Mouse (Mus musculus): ENCODE measurements at regions not wholly inside any gene's neighbourhood (a gene's known extent, or its start where the extent isn't known, plus 50 kb on each side); places are given as distances from the start of the nearest gene placed in this dataset.

DNA sequence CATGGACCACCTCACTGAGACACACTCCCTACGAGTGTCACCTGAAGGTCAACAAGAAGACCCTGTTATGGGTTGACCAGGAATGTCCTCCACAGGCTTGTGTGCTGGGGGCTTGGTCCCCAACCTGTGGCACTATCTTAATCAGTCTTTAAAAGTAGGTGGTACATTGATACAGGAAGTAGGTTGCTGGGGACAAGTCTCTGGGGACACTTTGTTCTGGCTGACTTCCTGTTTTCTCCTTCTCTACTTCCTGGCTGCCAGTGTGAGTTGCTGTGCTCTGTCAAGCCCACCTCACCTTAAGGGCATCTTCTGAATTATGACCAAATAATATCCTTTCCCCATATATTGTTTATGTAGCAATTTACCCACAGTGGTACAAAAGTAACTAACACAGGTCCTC is 96.1 kb downstream of the Cct6b start:
- no peak for DNase-seq (ENCODE audit: low read depth)

DNA sequence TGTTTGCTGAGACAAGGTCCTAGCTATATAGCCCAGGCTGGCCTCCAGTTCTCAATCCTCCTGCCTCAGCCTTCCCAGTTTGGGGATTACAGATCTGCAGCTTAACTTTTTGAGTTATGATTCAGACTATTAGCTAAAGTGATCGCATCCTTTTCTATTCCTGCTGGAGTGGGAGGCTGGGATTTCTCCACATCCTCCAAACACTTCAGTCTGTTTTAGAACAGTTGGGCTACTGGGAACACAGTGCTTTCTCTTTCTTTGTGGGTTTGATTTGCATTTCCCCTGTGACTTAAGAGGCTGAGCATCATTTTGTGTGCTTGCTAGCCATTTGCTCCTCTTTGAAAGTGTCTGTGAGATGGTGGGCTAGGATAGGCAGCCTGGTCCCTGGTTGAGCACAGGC is 100.0 kb downstream of the Cct6b start:
- DNase-seq (ENCODE audit: low read depth) = no peak

DNA sequence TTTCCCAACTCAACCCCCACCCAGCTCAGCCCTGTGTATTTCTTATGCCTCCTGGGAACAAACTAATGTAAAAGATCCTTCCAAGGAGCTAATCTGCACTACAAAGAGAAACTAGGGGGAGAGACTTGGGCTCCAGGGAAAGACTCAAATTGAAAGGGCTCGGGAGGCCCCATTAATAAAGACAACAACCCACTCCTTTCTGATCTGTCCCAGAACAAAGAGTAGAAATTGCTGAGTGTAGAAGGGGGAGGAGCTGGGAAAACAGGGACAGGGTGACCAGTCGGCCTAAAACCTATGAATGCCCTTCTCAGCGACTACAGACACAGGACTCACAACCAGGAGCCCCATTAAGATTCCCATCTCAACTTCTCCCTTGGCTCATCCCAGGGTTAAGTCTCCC is 102.0 kb downstream of the Cct6b start:
- DNase-seq (ENCODE audit: low read depth) = no peak

DNA sequence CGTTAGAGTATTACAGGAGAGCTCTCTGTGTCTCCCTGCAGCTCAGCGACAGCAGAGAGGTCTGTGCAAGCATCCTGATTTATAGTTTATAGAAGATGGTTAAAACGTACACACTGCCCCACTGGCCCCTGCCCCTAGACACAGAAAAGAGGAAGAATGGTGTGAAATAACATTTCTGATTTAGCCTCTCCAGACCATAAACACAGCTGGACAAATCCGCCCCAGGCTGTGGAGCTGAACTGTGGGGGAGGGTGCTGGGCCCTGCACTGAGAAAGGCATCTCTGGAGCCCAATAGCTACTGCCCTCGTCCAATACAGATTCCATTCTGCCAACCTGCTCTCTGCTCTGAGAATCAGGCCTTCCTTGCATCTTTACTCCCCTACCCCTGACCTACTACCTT is 112.4 kb downstream of the Cct6b start:
- DNase-seq (ENCODE audit: low read depth) = no peak

DNA sequence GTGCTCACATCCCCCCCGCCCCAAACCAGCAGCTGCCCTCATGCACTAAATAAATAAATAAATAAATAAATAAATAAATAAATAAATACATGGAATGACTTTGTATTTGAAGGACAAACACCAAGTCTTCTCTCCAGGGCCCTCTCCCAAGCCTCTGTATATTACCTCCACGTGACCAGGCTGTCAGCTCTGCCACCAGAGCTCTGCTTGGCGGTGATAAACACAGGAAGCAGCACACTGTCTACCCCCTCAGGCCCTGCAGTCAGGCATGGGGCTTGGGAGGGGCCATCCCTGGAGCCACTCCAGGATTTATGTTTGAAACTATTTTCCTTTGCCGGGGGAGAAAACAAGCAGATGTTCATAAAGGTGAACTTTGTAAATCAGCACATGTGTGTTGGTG is 125.6 kb downstream of the Cct6b start:
- no peak for DNase-seq (ENCODE audit: low read depth)

DNA sequence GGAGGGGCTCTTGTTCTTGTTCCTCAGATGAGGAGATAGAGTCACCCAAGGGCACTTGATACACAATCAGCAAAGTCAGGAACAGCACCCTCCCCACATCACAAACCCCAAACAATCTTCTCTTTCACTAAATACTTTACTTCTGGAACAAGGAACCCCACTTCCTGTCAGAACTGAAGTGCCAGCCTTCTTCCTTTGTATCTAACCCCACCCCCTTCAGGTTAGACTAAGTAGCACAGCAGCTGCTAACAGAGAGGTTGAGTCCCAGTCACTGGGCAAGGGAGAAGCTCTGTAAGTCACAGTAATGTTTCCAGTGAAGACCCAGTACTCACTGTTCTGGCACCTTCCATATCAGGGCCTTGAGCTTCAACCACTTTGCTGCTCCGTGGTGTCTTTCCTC is 131.9 kb downstream of the Cct6b start:
- no peak for DNase-seq (ENCODE audit: low read depth)

DNA sequence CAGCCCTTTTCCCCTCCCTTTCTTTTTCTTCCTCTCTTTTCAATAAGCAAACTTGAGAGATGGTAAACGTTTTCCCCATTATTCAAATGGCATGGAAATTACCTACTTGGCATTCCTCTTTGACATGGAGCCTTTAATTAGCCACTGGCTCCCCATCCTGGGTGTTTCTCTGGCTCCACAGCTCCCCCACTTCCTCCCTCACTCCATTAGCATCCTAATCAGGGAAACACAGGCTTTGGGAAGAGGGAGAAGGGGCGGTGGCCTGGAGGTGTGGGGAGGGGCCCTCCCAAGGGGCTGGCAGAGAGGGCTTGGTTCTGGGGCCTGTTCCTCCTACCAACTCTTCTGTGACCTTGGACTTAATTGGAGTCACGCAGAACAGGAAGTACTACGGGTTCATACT is 132.7 kb downstream of the Cct6b start:
- DNase-seq (ENCODE audit: low read depth) = no peak

DNA sequence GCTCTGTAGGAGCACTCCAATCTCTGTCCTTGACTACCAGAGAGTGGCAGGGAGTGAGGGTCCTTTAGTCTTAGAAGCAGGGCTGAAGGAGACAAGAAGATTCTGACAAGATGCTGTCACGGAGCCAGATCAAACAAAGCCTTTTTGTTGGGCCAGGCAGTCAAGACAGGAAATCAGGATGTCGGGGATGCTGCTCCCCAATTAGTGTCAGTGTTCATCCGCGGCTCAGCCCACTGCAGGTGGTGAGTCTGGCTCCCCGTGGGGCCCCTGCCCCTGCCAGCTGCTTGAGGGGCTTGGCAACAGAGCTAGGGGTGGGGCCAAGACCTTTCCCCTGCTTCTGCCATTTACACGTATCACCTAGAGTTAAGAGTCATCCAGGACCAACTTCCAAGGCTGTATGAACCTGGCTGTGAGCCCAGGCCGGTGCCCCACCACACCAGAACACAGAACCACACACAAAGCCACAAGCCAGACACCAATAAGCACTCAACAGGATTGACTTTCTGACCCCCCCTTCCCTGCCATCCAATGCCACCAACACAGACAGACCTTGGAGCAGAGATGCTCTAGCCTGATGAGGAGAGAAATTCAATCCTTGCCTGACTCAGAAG is 137.5 kb downstream of the Cct6b start:
- DNase-seq (ENCODE audit: low read depth) = no peak

DNA sequence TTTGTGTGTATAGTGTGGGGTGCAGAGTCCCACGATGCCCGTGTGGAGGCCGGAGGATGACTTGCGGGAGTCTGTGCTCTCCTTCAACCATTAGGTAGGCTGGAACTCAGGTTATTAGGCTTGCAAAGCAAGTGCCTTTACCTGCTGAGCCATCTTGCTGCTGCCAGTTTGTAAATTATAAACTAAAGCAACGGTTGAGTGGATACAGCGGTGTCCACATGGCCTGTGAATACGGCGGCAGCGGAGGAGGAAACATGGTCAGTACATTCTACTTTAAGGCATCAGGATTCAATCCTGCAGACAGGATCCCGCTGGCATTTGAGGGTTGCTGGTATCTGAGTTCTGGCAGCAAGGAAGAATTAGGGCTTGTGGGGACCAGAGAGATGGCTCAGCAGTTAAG is 143.1 kb downstream of the Cct6b start:
- no peak for DNase-seq (ENCODE audit: low read depth)

DNA sequence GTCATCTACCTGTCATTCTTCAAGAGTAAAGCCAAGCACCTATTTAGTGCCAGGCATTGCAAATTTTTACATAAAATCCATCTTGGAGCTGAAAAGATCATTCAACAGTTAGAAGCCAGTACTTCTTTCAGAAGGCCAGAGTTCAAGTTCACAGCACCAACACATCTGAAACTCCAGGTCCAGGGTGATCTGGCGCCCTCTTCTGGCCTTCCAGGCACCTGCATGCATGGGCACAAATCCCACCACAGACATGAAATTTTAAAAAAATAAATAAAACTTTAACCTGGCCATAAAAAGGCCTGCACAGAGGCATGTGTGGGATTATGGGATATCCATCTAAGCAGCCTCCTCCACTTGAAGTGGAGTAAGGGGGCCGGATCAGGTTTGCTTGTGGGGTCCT is 144.7 kb downstream of the Cct6b start:
- DNase-seq (ENCODE audit: low read depth) = no peak

DNA sequence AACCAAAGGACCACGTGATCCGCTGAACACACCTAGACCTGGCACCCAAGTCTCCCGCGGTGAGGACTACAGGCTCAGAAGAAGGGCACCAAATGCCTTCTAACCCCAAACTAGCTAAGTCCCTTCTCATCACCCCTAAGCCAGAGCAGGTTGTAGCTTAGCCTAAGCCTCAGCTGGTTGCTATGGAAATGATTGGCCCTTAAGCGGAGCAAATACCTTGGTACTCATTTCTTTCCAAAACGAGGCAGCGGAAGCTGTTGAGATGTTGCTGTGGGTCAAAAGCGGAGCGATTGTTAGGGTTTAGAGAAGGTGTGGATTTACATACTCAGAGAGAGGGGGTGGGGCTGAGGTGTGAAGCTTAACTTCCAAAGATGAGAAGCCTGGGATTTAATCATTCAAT is 145.7 kb downstream of the Cct6b start:
- no peak for DNase-seq (ENCODE audit: low read depth)

DNA sequence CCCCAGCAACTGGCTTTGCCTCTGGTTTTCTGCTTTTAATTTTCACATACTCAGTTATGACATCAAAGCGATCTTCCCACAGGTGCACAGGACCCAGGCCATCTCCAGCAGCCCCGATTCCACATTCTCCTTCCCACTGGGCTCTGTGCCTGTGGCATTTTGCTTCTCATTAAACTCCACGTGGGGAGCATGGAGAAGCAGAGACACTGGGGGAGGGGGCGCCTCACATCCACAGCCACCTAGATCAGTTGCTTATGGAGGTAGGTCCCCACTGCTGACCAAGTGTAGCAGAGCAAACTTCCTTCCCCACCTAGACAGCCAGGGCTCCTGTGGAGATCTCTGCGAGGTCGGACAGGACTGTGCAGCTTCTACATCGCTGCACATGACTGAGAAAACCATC is 147.3 kb downstream of the Cct6b start:
- DNase-seq (ENCODE audit: low read depth) = no peak

DNA sequence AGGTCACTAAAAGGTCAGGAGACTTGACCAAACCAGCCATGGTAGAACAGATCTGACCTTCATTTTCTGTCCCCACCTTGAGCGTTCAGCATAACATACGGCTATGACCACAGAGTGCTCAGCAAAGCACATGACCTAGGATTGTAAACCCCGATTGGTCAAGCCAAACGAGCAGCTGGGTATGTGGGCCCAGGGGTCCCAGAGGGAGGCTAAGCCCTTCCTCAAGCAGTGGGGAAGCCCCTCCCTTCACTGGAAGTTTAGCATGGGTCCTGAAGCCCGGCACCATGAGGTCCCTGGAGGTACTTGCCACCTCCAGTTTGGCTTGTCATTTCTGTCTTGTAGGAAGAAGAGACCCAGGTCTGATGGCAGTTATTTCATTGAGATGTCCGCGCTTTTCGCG is 149.8 kb downstream of the Cct6b start:
- DNase-seq (ENCODE audit: low read depth) = no peak

DNA sequence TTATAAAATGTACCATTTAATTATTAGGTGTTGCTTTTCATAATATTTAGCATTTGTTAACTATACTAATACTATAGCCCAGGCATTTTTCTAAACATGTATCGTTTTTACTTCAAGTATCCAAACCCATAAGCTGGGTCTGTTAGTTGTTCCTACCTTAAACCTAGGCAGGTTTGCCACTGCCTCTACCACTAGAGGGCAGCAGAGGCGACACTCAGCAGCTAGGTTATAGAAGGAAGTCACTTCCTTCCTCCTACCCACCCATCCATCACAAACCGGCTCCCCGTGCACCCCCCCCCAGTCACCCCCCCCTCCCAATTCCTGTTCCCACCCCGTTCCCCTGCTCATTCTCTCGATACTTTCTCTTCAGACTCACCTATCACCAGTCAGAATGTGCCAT is 150.6 kb downstream of the Cct6b start:
- DNase-seq (ENCODE audit: low read depth) = peak; percentile 81

DNA sequence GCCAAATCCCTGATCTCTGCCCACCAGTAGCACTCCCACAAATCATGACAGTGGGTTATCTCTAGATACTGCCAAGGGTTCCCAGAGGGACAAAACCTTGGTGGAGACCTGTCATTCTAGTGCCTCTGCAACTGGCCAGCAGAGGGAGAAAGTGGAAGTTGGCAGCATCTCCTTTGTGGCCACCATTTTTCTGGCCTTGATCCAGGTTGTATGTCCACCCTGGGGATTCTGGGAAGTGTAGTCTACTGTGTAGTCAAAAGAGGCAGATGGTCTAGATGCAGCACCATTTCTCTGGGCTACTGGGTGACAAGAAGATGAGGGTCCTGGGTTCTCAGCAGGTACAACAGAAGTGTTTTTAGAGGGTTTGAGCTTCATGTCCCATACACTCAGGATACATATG is 152.1 kb downstream of the Cct6b start:
- DNase-seq (ENCODE audit: low read depth) = peak; percentile 49

DNA sequence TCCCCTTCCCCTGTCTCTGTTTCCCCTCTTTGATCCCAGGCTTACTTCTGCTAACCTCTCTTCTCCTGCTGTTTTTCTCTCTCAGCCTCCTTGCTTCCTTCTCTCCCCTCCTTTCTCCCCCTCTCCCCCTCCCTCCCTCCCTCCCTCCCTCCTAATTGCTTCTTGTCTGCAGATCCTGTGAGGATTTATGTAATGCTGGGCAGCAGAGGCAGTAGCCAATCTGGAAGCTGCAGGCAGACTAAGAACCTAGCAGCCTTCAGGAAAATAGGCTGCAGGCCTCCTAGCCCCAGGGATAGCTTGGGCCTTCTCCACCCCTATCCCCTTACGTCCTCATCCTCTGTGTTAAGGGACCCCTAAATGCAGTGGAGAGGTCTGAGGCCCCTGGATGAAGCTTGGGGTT is 155.2 kb downstream of the Cct6b start:
- DNase-seq (ENCODE audit: low read depth) = no peak

DNA sequence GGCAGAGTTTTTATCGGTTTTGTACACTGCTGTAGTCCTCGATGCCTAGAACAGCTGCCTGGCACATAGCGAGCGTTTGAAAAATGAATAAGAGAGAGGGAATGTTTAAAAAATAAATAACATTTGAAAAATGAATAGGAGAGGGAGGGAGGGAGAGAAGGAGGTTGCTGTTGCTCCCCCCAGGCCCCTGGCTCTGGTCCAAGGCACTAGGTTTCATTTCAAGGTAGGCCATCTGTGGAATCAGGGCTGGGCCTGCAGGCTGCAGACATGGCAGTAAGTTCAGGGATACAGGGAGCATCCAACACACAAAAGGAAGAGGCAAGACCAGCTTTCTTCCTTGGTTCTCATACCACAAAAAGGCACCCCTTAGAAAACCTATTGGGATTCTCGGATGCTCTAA is 156.5 kb downstream of the Cct6b start:
- no peak for DNase-seq (ENCODE audit: low read depth)

DNA sequence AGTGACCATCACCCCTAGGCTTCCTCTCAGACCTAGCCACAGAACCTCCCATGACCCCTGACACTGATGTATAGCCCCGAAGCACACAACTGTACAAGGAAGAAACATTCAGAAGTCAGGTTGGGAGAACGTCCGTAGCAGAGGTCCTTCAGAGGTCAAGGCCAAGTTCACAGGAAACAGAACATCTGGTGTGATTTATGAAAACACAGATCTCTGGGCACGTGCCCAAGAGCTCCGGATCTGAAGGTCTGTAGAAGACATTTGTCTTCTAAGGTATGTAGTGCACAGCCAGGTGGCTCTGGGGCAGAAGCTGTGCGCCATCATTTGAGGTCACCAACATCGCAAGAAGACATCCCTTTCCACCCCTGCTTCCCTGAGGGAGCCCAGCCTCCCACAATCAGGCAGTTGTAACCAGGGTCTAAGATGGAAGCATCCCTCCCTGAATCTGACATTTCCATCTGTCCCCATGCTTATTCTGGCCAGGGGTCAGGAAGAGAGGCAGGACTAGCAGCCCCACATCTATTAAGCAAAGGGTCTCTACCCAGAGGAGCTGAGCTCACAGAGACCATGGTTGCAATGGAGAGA is 159.8 kb downstream of the Cct6b start:
- no peak for DNase-seq (ENCODE audit: low read depth)

DNA sequence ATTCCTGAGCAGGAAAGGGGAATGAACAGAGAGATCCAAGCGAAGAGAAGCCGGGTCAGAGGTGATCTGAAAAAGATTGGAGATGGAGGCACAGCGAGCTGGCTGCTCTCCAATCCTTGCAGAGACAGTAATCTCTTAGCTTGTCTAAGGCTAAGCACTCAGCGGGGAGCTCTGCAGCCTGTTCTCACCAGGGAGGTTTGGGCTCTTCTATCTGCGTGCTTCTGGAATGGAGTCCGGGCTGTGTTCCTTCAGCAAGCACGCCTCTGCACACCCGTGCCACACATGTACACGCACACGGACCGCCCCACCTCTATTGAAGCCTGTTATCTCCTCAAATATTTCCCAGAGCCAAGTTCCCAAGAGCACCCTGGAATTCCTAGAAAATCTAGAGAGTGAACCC is 161.3 kb downstream of the Cct6b start:
- no peak for DNase-seq (ENCODE audit: low read depth)

DNA sequence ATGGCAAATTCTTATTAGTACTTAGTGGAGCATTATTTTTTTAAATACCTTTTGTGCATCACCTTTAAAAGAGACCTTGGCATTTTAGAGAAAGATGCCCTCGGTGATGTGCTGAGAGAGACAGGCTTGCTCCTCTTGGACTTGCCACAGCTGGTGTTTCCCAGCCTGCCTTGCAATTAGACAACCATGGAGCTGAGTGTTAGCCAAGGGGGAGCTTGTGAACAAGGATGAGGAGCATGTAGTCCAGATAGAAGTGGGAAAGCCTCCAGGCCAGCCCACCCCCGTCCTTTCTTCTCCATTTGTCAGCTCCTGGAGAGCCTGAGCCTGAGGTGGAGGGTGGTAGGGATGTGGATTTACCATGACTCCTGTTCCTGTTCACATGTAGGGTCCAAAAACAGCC is 161.9 kb downstream of the Cct6b start:
- DNase-seq (ENCODE audit: low read depth) = no peak

DNA sequence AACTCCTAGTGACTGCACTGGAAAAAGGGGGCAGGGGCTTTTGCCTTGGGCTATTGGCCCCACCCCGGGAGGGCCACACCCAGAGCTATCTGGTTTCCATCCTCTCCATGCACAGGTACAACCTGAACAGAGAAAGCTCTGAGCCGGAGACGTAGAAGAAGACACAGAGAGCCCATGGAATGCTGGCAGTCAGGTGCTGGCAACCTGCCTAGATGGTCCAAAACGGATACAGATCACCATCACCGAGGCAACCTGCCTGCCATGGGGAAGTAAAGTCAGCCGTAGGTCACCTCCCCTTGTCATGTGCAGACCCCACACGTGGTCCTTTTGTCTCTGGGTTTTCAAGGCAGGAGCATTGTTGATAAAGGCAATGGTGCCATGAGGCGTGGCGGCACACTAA is 164.0 kb downstream of the Cct6b start:
- DNase-seq (ENCODE audit: low read depth) = no peak

DNA sequence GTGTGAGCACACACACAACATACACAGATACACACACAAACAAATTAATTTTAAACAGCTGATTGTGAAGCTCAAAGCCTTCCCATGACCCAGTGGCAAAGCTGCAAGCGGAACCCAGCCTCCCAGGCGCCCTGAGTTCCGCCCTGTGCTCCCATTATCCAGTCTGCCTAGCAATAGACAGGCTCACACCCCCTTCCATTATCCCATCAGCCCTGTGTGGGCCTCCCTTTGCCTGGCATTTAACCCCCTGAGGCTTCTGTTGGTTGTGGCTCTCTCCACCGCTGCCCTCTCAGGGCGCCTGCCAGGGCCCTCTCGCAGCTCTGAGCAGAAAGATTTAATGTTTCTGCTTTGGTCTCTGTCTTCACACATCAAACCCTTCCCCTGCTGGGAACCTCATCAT is 166.4 kb downstream of the Cct6b start:
- DNase-seq (ENCODE audit: low read depth) = no peak

DNA sequence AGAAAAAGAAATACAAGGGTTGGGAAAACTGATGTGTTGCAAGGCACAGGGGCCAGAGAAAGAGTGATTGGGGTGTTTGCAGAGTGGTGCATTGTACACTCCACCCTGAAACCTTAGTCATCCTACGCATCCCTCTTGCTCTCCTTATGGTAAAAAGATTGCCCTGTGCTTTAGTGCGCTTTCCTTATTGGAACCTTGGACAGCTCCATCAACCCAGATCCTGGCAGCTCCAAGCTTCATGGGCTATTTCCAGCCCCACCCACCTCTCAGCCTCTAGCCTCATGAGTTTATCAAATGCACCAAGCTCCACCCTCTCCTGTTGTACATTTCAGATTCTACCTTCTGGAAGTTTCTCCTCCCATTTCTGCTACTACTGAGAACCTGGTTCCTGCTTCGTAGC is 167.3 kb downstream of the Cct6b start:
- peak; percentile 52 for DNase-seq (ENCODE audit: low read depth)

DNA sequence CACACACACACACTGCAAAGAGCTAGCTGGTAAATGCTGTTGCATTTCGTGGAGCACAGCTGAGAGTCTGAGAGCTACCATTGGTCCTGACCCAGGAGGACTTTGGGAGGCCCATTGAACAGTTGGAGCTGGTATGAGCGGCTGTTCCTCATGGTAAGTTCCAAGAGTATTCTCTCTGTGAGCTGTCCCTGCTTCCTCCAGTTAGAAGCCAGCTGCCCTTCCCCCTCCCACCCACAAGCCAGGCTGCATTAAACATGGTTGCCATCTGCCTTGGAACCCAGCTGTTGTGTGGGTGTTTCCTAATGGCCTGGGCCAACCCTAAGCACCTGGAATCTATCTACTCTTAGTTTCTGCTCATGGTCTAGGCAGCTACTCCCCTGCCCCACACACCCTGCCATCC is 174.4 kb downstream of the Cct6b start:
- DNase-seq (ENCODE audit: low read depth) = no peak

DNA sequence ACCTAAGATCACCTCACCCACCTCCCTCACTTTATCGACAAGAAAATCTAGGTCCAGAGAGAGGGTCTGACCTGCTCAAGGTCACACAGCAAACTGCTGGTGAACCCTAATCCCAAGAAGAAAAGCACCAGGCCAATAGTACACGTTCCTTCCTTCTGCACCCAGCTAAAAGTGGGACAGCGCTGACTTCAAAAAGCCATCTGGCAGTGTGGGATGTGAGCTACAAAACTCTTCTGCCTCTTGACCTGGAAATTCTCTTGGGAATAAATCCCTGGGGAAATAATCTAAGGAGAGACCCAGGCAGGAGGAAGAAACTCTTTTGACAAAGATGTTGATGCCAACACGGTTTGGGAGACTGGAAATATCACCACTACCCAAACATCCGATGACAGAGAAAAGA is 175.4 kb downstream of the Cct6b start:
- DNase-seq (ENCODE audit: low read depth) = no peak

All from NIH3T3 (cell line).